Mouse (Mus musculus): ENCODE results near the gene Ltbr. TPM values are rescaled to one million over a fixed set of nuclear protein-coding genes. Genes with fewer than 3 reads are reported as not detected.

Ltbr gene
- total and polyA plus RNA-seq, 2 experiments from 2014 or later = 18.1 to 34.4 TPM

GRCm38 (mm10) chr6:125322794-125323193, 9.1 kb upstream of the Ltbr start:
- ATAC-seq (no peak), DNase-seq (ENCODE audit: low spot score) (peak; percentile 18)
- H3K27ac ChIP-seq = no peak overlapping the region
- H3K9ac ChIP-seq (replicated peaks; ENCODE audit: low read length) = no peak overlapping the region
- no peaks in the 10 kb centered on the region for H3K36me3 ChIP-seq (ENCODE audit: insufficient read depth, low read length)
- peaks cover 21% of the 10 kb centered on the region; the same call in 1 of the 2 replicates for H3K27me3 ChIP-seq (ENCODE audit: insufficient read depth, low read length)
- no peak overlapping the region for H3K4me3 ChIP-seq (ENCODE audit: low read length)
- H3K4me1 ChIP-seq (ENCODE audit: insufficient read depth, low read length) = peaks cover 3% of the 10 kb centered on the region; the same call in 1 of the 2 replicates
- no peak for TF ChIP-seq CTCF (IDR thresholded peaks at IDR 0.05; ENCODE audit: low read depth)
- H3K9me3 ChIP-seq (ENCODE audit: low read length) = no peaks in the 10 kb centered on the region
- WGBS = 39% methylated on average over 13 of the region's 13 CpGs
- no peak overlapping the region for H3K4me2 ChIP-seq (ENCODE audit: low read depth, low read length)

- Histone ChIP-seq H3K27me3 (ENCODE audit: insufficient read depth, low read length) (peaks cover 21% of the 10 kb centered on the region; the same call in 1 of the 2 replicates), H3K4me2 (ENCODE audit: low read depth, low read length) (no peak overlapping the region), H3K4me3 (ENCODE audit: low read length) (no peak overlapping the region), H3K36me3 (ENCODE audit: insufficient read depth, low read length) (no peaks in the 10 kb centered on the region), H3K9ac (replicated peaks; ENCODE audit: low read length) (no peak overlapping the region; the same call in 1 of the 2 replicates), H3K27ac (no peak overlapping the region), H3K4me1 (ENCODE audit: insufficient read depth, low read length) (peaks cover 3% of the 10 kb centered on the region; the same call in 1 of the 2 replicates), H3K9me3 (ENCODE audit: low read length) (no peaks in the 10 kb centered on the region)
- no peak for TF ChIP-seq CTCF (IDR thresholded peaks at IDR 0.05; ENCODE audit: low read depth)
- WGBS = 12% methylated on average over 26 of the region's 26 CpGs
- ATAC-seq (no peak), DNase-seq (ENCODE audit: low spot score) (no peak)
These were observed 7.6 kb upstream of the Ltbr start for GRCm38 (mm10) chr6:125321114-125321855.

GRCm38 (mm10) chr6:125320323-125320722, 6.6 kb upstream of the Ltbr start, which contains the start of gene Scnn1a:
Scnn1a (plus strand) TSS chr6:125320659.
- Histone ChIP-seq H3K27ac (no peak within 1 kb of the TSS), H3K9me3 (ENCODE audit: low read length) (no peaks in the 10 kb centered on the region), H3K9ac (replicated peaks; ENCODE audit: low read length) (no peak within 1 kb of the TSS; the same call in 1 of the 2 replicates), H3K36me3 (ENCODE audit: insufficient read depth, low read length) (no peaks in the 10 kb centered on the region), H3K4me3 (ENCODE audit: low read length) (no peak within 1 kb of the TSS), H3K27me3 (ENCODE audit: insufficient read depth, low read length) (peaks cover 21% of the 10 kb centered on the region; the same call in 1 of the 2 replicates), H3K4me1 (ENCODE audit: insufficient read depth, low read length) (peaks cover 3% of the 10 kb centered on the region; the same call in 1 of the 2 replicates), H3K4me2 (ENCODE audit: low read depth, low read length) (no peak within 1 kb of the TSS)
- DNase-seq (ENCODE audit: low spot score) (no peak), ATAC-seq (no peak)
- no peak for TF ChIP-seq CTCF (IDR thresholded peaks at IDR 0.05; ENCODE audit: low read depth)
- WGBS = 83% methylated on average over 1 of the region's 1 CpGs

GRCm38 (mm10) chr6:125319919-125320296, 6.2 kb upstream of the Ltbr start:
- Histone ChIP-seq H3K4me1 (ENCODE audit: insufficient read depth, low read length) (peaks cover 3% of the 10 kb centered on the region; the same call in 1 of the 2 replicates), H3K9me3 (ENCODE audit: low read length) (no peaks in the 10 kb centered on the region), H3K36me3 (ENCODE audit: insufficient read depth, low read length) (no peaks in the 10 kb centered on the region), H3K4me3 (ENCODE audit: low read length) (no peak overlapping the region), H3K4me2 (ENCODE audit: low read depth, low read length) (no peak overlapping the region), H3K27me3 (ENCODE audit: insufficient read depth, low read length) (peaks cover 21% of the 10 kb centered on the region; the same call in 1 of the 2 replicates), H3K27ac (no peak overlapping the region), H3K9ac (replicated peaks; ENCODE audit: low read length) (no peak overlapping the region)
- ATAC-seq (no peak), DNase-seq (ENCODE audit: low spot score) (no peak)
- no peak for TF ChIP-seq CTCF (IDR thresholded peaks at IDR 0.05; ENCODE audit: low read depth)

- Histone ChIP-seq H3K9ac (replicated peaks; ENCODE audit: low read length) (no peak overlapping the region), H3K36me3 (ENCODE audit: insufficient read depth, low read length) (no peaks in the 10 kb centered on the region), H3K4me2 (ENCODE audit: low read depth, low read length) (no peak overlapping the region), H3K27me3 (ENCODE audit: insufficient read depth, low read length) (peaks cover 21% of the 10 kb centered on the region; the same call in 1 of the 2 replicates), H3K9me3 (ENCODE audit: low read length) (no peaks in the 10 kb centered on the region), H3K4me3 (ENCODE audit: low read length) (no peak overlapping the region), H3K27ac (no peak overlapping the region), H3K4me1 (ENCODE audit: insufficient read depth, low read length) (peaks cover 6% of the 10 kb centered on the region; the same call in 1 of the 2 replicates)
- 68% methylated on average over 15 of the region's 15 CpGs for WGBS
- no peak for DNase-seq (ENCODE audit: low spot score)
- TF ChIP-seq CTCF (IDR thresholded peaks at IDR 0.05; ENCODE audit: low read depth) = no peak
- no peak for ATAC-seq
These were observed 5.6 kb upstream of the Ltbr start for GRCm38 (mm10) chr6:125318981-125319918.

- H3K27ac ChIP-seq = no peak overlapping the region
- H3K4me3 ChIP-seq (ENCODE audit: low read length) = no peak overlapping the region
- ATAC-seq = no peak
- H3K4me1 ChIP-seq (ENCODE audit: insufficient read depth, low read length) = peaks cover 21% of the 10 kb centered on the region
- H3K27me3 ChIP-seq (ENCODE audit: insufficient read depth, low read length) = peaks cover 21% of the 10 kb centered on the region; the same call in 1 of the 2 replicates
- no peak for TF ChIP-seq CTCF (IDR thresholded peaks at IDR 0.05; ENCODE audit: low read depth)
- DNase-seq (ENCODE audit: low spot score) = no peak
- no peaks in the 10 kb centered on the region for H3K36me3 ChIP-seq (ENCODE audit: insufficient read depth, low read length)
- H3K4me2 ChIP-seq (ENCODE audit: low read depth, low read length) = no peak overlapping the region
- no peaks in the 10 kb centered on the region for H3K9me3 ChIP-seq (ENCODE audit: low read length)
- WGBS = 53% methylated on average over 7 of the region's 7 CpGs
- no peak overlapping the region for H3K9ac ChIP-seq (replicated peaks; ENCODE audit: low read length)
These were observed 3.4 kb upstream of the Ltbr start for GRCm38 (mm10) chr6:125317077-125317476.
